Mouse (Mus musculus) myocyte (in vitro differentiated cells): ENCODE measurements around the gene Ube4b.

Experiments used
- CEBPB ChIP-seq: IDR thresholded peaks from 2 replicates; pipeline ENCODE4 v1.6.1; 2011; ENCODE audit warnings: mild to moderate bottlenecking, moderate library complexity; ENCODE audit not compliant: poor library complexity, insufficient read depth, severe bottlenecking
- E2F4 ChIP-seq: IDR thresholded peaks from one replicate; pipeline ENCODE4 v1.6.1; 2011; ENCODE audit warnings: mild to moderate bottlenecking, control low read depth, moderate library complexity; ENCODE audit not compliant: insufficient read depth
- MAX ChIP-seq: IDR thresholded peaks from one replicate; pipeline ENCODE4 v1.6.1; 2011; ENCODE audit warnings: low read depth, mild to moderate bottlenecking, control low read depth
- MYOG ChIP-seq, 3 experiments: IDR thresholded peaks; one replicate each; pipeline ENCODE4 v1.6.1; 2011; ENCODE audit warnings: control low read depth in 2 of 3, low read depth in 2 of 3, mild to moderate bottlenecking in 2 of 3; ENCODE audit not compliant: insufficient read length in 2 of 3, control insufficient read depth in 1 of 3, insufficient read depth in 1 of 3
- POLR2A ChIP-seq: IDR thresholded peaks from one replicate; pipeline ENCODE4 v1.6.1; 2011; ENCODE audit warnings: low read depth, mild to moderate bottlenecking, control low read depth, moderate library complexity; ENCODE audit not compliant: insufficient read length
- POLR2AphosphoS2 ChIP-seq: IDR thresholded peaks from one replicate; pipeline ENCODE4 v1.6.1; 2011; ENCODE audit warnings: low read depth, control low read depth; ENCODE audit not compliant: insufficient read length
- USF1 ChIP-seq: IDR thresholded peaks from one replicate; pipeline ENCODE4 v1.6.1; 2011; ENCODE audit warnings: low read depth, mild to moderate bottlenecking, control low read depth, moderate library complexity

DNA sequence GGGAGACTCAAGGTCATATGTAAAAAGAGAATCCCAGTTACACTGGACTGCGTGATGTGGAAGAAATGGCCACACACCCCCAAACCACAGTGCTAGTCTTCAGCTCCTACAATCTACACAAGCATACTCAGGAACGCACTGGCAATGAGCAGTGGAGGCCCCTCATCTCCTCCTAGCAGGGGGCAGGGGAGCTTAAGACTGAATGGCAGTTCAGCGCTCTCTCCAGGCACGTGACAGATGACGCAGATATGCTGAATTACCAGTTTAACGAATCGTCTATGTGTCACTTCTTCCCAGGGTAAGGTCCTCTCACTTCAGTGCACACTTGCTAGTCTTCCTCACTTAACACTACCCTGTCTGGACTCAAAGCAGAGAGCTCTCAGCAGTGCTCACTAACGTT lies 47.7 kb downstream of the Ube4b start:
- TF ChIP-seq USF1 (no peak), CEBPB (no peak), POLR2A (no peak), MAX (no peak), E2F4 (no peak), POLR2AphosphoS2 (no peak), MYOG (IDR thresholded peaks at IDR 0.05; ENCODE audit: control insufficient read depth in 1 of 3, insufficient read depth in 1 of 3, insufficient read length in 2 of 3, low read depth in 2 of 3) (no peak)
